Mouse (Mus musculus): ENCODE results near the gene Ctnnb1.

DNA sequence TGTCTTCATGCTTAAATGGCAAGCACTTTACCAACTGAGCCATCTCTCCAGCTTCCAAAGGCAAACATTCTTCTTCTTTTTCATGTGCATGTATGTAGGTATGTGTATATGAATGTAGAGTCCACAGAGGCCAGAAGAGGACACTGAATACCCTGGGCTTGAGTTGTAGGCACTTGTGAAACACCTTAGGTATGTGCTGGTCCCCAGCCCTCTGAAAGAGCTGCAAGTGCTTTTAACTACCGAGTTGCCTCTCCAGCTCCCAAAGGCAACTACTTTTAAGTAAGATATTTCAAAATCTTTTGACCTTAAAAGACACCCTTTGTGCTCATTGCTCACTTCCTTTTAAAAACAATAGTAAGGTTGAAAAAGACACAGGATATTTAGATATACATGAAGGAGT is 2.9 kb upstream of the Ctnnb1 start:
- TF ChIP-seq CTCF (IDR thresholded peaks at IDR 0.05; ENCODE audit: control insufficient read depth, insufficient read depth, low read length) (no peak), POLR2A (IDR thresholded peaks at IDR 0.05; ENCODE audit: borderline replicate concordance, control insufficient read depth, low read depth, low read length) (no peak)
